Mouse (Mus musculus) testis, adult 2 months (tissue): Measurements from ENCODE around the gene Sox15.

Source experiments
- CTCF ChIP-seq: fragments of 200-500 bp; IDR thresholded peaks from 2 replicates; pipeline ENCODE4 v1.5.1; 2012; ENCODE audit warnings: low read depth, mild to moderate bottlenecking, inconsistent platforms, low read length, moderate library complexity; ENCODE audit not compliant: control insufficient read depth, insufficient read depth, insufficient replicate concordance
- POLR2A ChIP-seq: fragments of 200-500 bp; IDR thresholded peaks from 2 replicates; pipeline ENCODE4 v1.6.1; 2012; ENCODE audit warnings: low read depth, mild to moderate bottlenecking, inconsistent platforms, low read length, moderate library complexity; ENCODE audit not compliant: control insufficient read depth

- TF ChIP-seq CTCF, result no peak
- no peak for TF ChIP-seq POLR2A
Measured at GRCm38 (mm10) chr11:69692196-69692811, 37.2 kb downstream of the Sox15 start.
